Mouse (Mus musculus) bone marrow, adult 2 months (tissue): ENCODE results near the gene Sec23a.

Experiments
- CTCF ChIP-seq: fragments of 200-500 bp; IDR thresholded peaks from 2 replicates; pipeline ENCODE4 v1.5.1; 2011; ENCODE audit warnings: low read length, control low read depth; ENCODE audit not compliant: control insufficient read depth, insufficient read depth
- POLR2A ChIP-seq: fragments of 200-500 bp; IDR thresholded peaks from 2 replicates; pipeline ENCODE4 v1.6.1; 2011; ENCODE audit warnings: low read depth, mild to moderate bottlenecking, control low read depth, low read length, borderline replicate concordance; ENCODE audit not compliant: control insufficient read depth

GRCm38 (mm10) chr12:59053166-59053565 lies 41.3 kb upstream of the Sec23a start:
- TF ChIP-seq CTCF (no peak), POLR2A (no peak)
